Mouse (Mus musculus) liver, adult (tissue): ENCODE measurements around the gene Zbed6.

ENCODE experiments used
- GATA4 ChIP-seq: IDR thresholded peaks from 2 replicates; pipeline ENCODE4 v1.6.1; 2014; ENCODE audit warnings: mild to moderate bottlenecking, low read length; ENCODE audit not compliant: insufficient replicate concordance

Zbed6 gene

GRCm38 (mm10) chr1:133660466-133661202 is at the start of gene Zbed6:
TSS of gene Zbed6 (minus strand) at chr1:133660885.
- no peak for TF ChIP-seq GATA4

- TF ChIP-seq GATA4, result no peak
Observed at GRCm38 (mm10) chr1:133709292-133709691, 48.6 kb upstream of the Zbed6 start.

GRCm38 (mm10) chr1:133697935-133698620 is 37.4 kb upstream of the Zbed6 start:
- no peak for TF ChIP-seq GATA4

GRCm38 (mm10) chr1:133695901-133696300 is 35.2 kb upstream of the Zbed6 start:
- TF ChIP-seq GATA4, result no peak

GRCm38 (mm10) chr1:133694876-133695275 is 34.2 kb upstream of the Zbed6 start:
- no peak for TF ChIP-seq GATA4

- peak; percentile 20; the same call in 1 of the 2 replicates for TF ChIP-seq GATA4
Observed at GRCm38 (mm10) chr1:133694301-133694700, 33.6 kb upstream of the Zbed6 start.

- no peak for TF ChIP-seq GATA4
Observed at GRCm38 (mm10) chr1:133693536-133694114, 32.9 kb upstream of the Zbed6 start.

GRCm38 (mm10) chr1:133692195-133692594 is 31.5 kb upstream of the Zbed6 start:
- TF ChIP-seq GATA4, result no peak

GRCm38 (mm10) chr1:133691046-133691445 is 30.4 kb upstream of the Zbed6 start:
- TF ChIP-seq GATA4, result no peak

GRCm38 (mm10) chr1:133689897-133690296 is 29.2 kb upstream of the Zbed6 start, which contains the start of gene Lax1:
TSS of gene Lax1 (minus strand) at chr1:133690108.
- TF ChIP-seq GATA4, result no peak

GRCm38 (mm10) chr1:133688301-133688700 is 27.6 kb upstream of the Zbed6 start:
- no peak for TF ChIP-seq GATA4

- TF ChIP-seq GATA4, result no peak
Observed at GRCm38 (mm10) chr1:133685749-133686519, 25.2 kb upstream of the Zbed6 start.

- no peak for TF ChIP-seq GATA4
Observed at GRCm38 (mm10) chr1:133671801-133672200, 11.1 kb upstream of the Zbed6 start.

GRCm38 (mm10) chr1:133671266-133671665 is 10.6 kb upstream of the Zbed6 start:
- TF ChIP-seq GATA4, result no peak

GRCm38 (mm10) chr1:133670776-133671175 is 10.1 kb upstream of the Zbed6 start:
- TF ChIP-seq GATA4, result no peak
